Mouse (Mus musculus) hindbrain, embryonic 10.5 days (tissue): ENCODE results near the gene Itgae. TPM values are rescaled to one million over a fixed set of nuclear protein-coding genes. Genes with fewer than 3 reads are reported as not detected.

Source experiments
- DNase-seq: peaks from one replicate; pipeline ENCODE4 v3.0.0-alpha.2; 2017; ENCODE audit warnings: low spot score
- H3K27ac ChIP-seq: fragments of 300-500 bp; sonication (generic); 2 replicates; pipeline ENCODE4 v1.5.1; 2016; ENCODE audit warnings: mild to moderate bottlenecking, moderate library complexity
- H3K27me3 ChIP-seq: fragments of 300-500 bp; sonication (generic); 2 replicates; pipeline ENCODE4 v1.6.1; 2016; ENCODE audit warnings: mild to moderate bottlenecking; ENCODE audit not compliant: poor library complexity, insufficient read depth, severe bottlenecking
- H3K36me3 ChIP-seq: fragments of 300-500 bp; sonication (generic); 2 replicates; pipeline ENCODE4 v1.6.1; 2016; ENCODE audit warnings: mild to moderate bottlenecking, moderate library complexity
- H3K4me1 ChIP-seq: fragments of 300-500 bp; sonication (generic); replicated peaks from 2 replicates; pipeline ENCODE4 v1.6.1; 2016; ENCODE audit warnings: mild to moderate bottlenecking
- H3K4me3 ChIP-seq: fragments of 300-500 bp; sonication (generic); 2 replicates; pipeline ENCODE4 v1.5.1; 2016; ENCODE audit warnings: mild to moderate bottlenecking, moderate library complexity
- H3K9me3 ChIP-seq: fragments of 300-500 bp; sonication (generic); 2 replicates; pipeline ENCODE4 v1.6.1; 2016; ENCODE audit warnings: mild to moderate bottlenecking, moderate library complexity
- WGBS: fragments of 180-500 bp; shearing (Covaris S2); methylation state at CpG from one replicate; pipeline ENCODE4 v1.1.7; 2016; 5-methylcytosine and 5-hydroxymethylcytosine counted together
- polyA plus RNA-seq: library from polyadenylated mRNA; unstranded; fragments of >200 nt; fragmentation: Nextera tagmentation; extraction: Ambion mirVana; gene quantifications from 2 replicates; pipeline ENCODE4 v1.2.1, GENCODE M21; 2016

The Itgae gene
- polyA plus RNA-seq = 0.35 and 0.47 TPM in 2 replicates

DNA sequence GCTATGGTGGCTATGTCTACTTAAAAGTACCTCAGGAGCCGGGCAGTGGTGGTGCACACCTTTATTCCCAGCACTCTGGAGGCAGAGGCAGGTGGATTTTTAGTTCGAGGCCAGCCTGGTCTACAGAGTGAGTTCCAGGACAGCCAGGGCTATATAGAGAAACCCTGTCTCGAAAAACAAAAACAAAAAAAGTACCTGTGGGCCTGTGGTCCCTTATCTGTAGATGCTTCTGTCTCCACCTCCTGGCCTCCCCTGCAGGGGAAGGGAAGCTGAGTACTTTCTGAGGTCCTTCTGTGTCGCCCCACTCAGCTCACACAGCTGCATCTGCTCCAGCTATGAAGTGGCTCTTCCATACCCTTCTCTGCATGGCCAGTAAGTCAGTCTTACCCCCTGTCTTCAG lies at the start of gene Itgae:
Gene Itgae (plus strand): TSS at position 301 of the 400 bp plus-strand sequence.
- Histone ChIP-seq H3K4me1 (peaks cover 11% of the 10 kb centered on the region), H3K9me3 (no peaks in the 10 kb centered on the region), H3K4me3 (no peak within 1 kb of the TSS), H3K27ac (no peak within 1 kb of the TSS), H3K36me3 (peaks cover 10% of the 10 kb centered on the region), H3K27me3 (no peaks in the 10 kb centered on the region)
- WGBS = 83% methylated on average over 4 of the region's 4 CpGs
- DNase-seq = no peak

DNA sequence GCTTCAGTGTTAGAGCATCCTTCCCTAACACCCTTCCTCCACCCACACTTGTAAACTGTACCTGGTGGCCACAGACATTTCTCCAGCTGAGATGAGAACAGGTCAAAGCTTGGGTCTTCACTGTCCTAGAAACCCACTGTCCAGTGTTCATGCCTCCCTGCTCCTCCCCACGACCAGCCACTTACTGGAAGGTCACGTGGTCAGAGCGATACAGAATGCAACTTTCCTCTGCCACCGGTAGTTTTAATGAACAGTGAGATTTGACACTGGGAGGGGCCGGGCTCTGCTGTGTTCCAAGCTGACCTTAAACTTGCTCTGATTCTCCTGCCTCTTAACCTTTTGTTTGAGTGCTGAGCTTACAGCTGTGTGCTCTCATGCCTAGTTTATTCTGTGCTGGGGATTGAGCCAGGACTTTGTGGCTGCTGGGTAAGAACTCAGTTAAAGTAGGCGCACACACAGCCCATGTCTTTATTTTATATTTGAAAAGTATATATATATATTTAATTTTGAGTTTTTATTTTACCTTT lies 46.1 kb upstream of the Itgae start:
- DNase-seq = no peak
- Histone ChIP-seq H3K27ac (no peak overlapping the region), H3K36me3 (no peaks in the 10 kb centered on the region), H3K4me1 (peaks cover 25% of the 10 kb centered on the region), H3K9me3 (no peaks in the 10 kb centered on the region), H3K27me3 (no peaks in the 10 kb centered on the region), H3K4me3 (no peak overlapping the region)
- WGBS = 69% methylated on average over 6 of the region's 6 CpGs

DNA sequence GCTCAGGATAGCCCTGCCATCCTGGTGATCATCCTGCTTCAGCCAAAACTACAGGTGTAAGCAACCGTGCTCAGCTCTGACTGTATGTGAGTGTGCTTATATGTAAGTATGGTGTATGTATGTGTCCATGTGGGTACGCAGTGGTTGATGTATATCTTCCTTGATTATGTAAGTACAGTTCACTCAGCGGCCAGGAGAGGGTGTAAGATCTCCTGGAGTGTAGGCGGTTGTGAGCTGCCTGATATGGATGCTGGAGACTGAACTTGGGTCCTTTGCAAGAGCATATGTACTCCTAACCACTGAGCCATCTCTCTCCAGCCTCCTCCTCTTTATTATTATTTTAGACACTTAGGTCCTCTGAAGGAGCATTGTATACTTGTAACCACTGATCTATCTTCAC lies 45.6 kb upstream of the Itgae start:
- WGBS = 64% methylated on average over 4 of the region's 4 CpGs
- H3K27me3 ChIP-seq = no peaks in the 10 kb centered on the region
- no peak overlapping the region for H3K27ac ChIP-seq
- no peak for DNase-seq
- 0 out of 2 replicates have a peak, but pooled peaks cover under 1% of the 10 kb centered on the region for H3K36me3 ChIP-seq
- H3K4me1 ChIP-seq = peaks cover 29% of the 10 kb centered on the region
- no peak overlapping the region for H3K4me3 ChIP-seq
- H3K9me3 ChIP-seq = no peaks in the 10 kb centered on the region

DNA sequence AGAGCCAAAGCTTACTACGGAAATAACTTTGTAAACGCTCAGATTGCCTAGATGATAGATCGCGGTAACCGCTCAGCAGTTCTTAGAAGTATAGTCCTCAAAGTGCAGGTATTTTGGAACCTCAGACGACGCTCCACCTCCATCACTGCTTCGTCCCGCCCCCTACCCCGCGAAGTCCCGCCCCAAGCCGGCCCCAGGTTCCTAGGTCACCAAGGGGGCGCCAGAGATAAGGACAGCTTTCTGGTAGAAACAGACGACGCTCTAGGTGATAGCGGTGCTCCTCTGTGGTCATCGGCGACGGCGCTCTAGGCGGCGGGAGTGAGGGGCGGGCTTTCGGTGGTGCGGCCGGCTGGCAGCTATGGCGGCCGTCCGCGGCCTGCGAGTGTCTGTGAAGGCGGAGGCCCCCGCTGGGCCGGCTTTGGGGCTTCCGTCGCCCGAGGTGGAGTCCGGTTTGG lies 42.8 kb upstream of the Itgae start, which contains the start of gene Ncbp3:
Gene Ncbp3 (plus strand): TSS at position 242 of the 455 bp plus-strand sequence.
- peak within 1 kb of the TSS; percentile 98 for H3K4me3 ChIP-seq
- no peaks in the 10 kb centered on the region for H3K27me3 ChIP-seq
- WGBS = under 1% methylated on average over 39 of the region's 39 CpGs
- DNase-seq = peak; percentile 97
- no peaks in the 10 kb centered on the region for H3K9me3 ChIP-seq
- H3K36me3 ChIP-seq = peaks cover 27% of the 10 kb centered on the region
- H3K4me1 ChIP-seq = peaks cover 29% of the 10 kb centered on the region
- peak within 1 kb of the TSS; percentile 98 for H3K27ac ChIP-seq

DNA sequence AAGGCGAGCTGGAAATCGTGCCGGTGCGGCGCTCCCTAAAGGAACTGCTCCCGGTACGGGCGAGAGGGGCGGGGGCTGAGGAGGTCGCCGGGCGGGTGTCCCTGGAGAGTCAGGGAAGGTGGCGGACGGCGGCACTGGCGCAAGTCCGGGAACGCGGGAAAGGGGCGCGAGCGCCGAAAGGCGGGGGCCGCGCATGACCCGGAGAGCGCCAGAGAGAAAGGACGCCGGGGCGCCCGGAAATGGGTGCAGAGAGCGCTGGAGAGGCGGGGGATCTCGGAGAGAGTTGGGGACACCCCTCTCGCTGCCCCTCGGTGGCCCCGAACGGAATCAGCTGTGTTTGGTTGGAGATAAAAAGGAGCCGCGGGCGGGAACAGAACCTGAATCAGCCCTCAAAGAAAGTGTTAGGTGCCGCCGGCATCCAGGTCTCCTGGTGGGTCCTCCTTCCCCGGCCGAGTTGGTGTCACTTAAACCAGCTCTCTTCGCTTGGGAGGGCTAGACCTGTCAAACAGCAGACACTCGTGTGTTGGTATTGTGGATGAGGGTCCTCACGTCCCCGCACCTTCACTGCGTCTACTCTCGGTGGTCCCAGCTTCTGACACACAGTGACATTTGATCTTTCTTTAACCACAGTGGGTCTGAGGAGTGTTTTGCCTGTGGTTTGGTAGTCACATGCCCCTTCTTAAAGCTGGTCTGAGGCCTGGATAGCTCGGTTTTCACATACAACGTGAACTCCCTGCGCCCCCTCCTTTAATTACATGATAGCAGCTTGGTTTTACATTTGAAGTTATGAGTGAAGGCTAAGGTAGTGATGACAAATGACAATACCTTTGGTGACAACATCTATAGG lies 42.1 kb upstream of the Itgae start:
- Histone ChIP-seq H3K4me1 (peaks cover 29% of the 10 kb centered on the region), H3K4me3 (peak overlapping the region; percentile 98), H3K27ac (peak overlapping the region; percentile 98), H3K9me3 (no peaks in the 10 kb centered on the region), H3K27me3 (no peaks in the 10 kb centered on the region), H3K36me3 (peaks cover 33% of the 10 kb centered on the region)
- WGBS = 1% methylated on average over 55 of the region's 55 CpGs
- DNase-seq = no peak

DNA sequence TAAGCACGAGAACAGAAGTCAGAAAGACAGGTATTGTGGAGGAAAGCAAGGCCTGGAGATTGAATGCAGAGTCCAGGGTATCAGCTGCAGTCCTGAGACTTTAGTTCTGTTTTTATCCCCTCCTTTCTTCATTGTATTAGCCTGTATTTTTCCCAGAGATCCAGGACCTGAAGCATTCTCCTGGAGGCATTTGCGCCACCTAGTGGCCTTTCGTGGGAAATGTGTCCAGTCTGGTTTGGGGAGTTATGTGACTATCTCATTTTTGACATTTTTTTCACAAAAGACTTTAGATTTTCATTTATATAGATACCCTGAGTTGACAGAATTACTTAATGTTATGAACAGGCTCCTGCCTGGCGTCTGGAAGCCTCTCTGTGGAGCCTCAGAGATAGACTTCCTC lies 41.0 kb upstream of the Itgae start:
- peaks cover 20% of the 10 kb centered on the region for H3K4me1 ChIP-seq
- no peaks in the 10 kb centered on the region for H3K27me3 ChIP-seq
- WGBS = 5% methylated on average over 4 of the region's 4 CpGs
- H3K4me3 ChIP-seq = peak overlapping the region; percentile 98
- no peak overlapping the region for H3K27ac ChIP-seq
- no peaks in the 10 kb centered on the region for H3K9me3 ChIP-seq
- DNase-seq = peak; percentile 79
- H3K36me3 ChIP-seq = peaks cover 43% of the 10 kb centered on the region

DNA sequence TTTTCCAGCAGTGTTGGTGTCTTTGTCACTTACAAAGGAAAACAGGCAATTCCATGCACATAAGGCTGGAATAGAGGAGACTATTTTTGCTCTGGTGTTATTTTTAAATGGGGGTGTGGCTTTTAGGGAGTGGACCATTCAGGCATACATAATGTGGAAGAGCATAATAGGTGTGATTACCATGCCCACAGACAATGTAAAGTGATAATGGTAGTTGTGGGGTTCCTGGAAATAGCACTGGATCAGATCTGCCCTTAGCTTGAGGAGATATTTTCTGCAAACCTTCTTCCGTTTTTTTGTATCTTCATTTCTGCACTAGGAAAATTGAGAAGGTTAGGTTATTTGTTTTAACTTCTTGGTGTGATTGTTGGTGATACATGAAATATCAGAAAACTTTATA lies 37.6 kb upstream of the Itgae start:
- 95% methylated on average over 1 of the region's 1 CpGs for WGBS
- Histone ChIP-seq H3K9me3 (no peaks in the 10 kb centered on the region), H3K4me1 (peaks cover 15% of the 10 kb centered on the region), H3K27me3 (no peaks in the 10 kb centered on the region), H3K4me3 (no peak overlapping the region), H3K36me3 (peaks cover 78% of the 10 kb centered on the region), H3K27ac (no peak overlapping the region)
- no peak for DNase-seq

DNA sequence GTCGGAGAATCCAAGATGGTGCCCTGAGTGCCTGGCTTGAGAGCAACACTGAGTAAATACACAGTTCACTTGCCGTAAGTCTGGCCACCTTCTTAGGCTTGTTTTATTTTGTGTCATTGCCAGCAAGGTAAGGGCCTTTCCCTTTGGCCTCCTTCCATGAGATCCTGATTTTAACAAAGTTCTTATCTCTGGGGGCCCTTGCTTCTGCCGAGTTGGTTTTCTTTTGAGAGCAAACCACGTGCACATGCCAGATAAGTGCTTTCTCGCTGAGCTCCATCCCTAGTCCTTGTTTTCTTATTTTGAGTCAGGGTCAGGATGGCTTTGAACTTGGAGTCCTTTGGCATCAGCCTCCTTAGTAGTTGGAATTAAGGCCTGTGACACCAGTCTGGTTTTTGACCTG lies 32.7 kb upstream of the Itgae start:
- no peaks in the 10 kb centered on the region for H3K9me3 ChIP-seq
- H3K36me3 ChIP-seq = peaks cover 92% of the 10 kb centered on the region
- H3K27me3 ChIP-seq = no peaks in the 10 kb centered on the region
- H3K4me1 ChIP-seq = no peaks in the 10 kb centered on the region
- DNase-seq = no peak
- 89% methylated on average over 5 of the region's 5 CpGs for WGBS
- no peak overlapping the region for H3K4me3 ChIP-seq
- H3K27ac ChIP-seq = no peak overlapping the region

DNA sequence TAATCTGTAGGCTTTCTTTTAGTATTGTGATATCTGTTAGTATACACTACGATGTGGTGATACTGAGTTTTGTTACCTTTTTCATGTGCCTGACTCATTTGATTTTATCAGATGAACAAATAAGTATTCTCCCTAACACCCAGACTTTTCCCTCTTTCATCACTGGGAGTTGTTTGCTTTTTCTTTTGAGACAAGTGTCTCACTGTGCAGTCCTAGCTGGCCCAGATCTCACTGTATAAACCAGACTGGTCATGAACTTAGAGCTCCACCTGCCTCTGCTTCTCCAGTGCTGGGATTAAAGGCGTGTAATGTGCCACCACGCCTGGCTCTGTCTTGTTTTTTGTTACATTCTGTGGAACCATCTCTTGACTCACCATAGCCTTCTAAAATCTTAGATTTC lies 30.8 kb upstream of the Itgae start:
- Histone ChIP-seq H3K4me3 (no peak overlapping the region), H3K9me3 (no peaks in the 10 kb centered on the region), H3K27me3 (no peaks in the 10 kb centered on the region), H3K4me1 (no peaks in the 10 kb centered on the region), H3K27ac (no peak overlapping the region), H3K36me3 (peaks cover 79% of the 10 kb centered on the region)
- DNase-seq = no peak
- WGBS = 95% methylated on average over 3 of the region's 3 CpGs

DNA sequence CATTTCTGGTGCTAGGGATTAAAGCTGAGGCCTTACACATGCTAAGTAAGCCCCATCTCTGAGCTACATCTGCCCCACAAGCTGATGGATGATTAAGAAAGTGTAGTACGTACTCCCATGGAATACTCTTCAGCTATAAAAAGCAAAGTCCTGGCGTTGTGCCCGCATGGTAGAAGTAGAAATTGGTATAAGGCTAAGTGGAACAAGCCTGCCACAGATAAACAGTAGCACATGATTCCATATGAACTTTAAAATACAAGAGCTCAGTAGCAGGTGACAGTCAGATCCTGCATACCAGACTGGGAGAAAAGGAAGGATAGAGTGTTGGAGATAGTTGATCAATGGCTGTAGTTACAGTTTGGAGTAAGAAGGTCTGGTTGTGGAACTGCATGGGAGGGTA lies 29.0 kb upstream of the Itgae start:
- peaks cover 73% of the 10 kb centered on the region for H3K36me3 ChIP-seq
- H3K27me3 ChIP-seq = no peaks in the 10 kb centered on the region
- H3K4me3 ChIP-seq = no peak overlapping the region
- 97% methylated on average over 3 of the region's 3 CpGs for WGBS
- no peak overlapping the region for H3K27ac ChIP-seq
- no peaks in the 10 kb centered on the region for H3K9me3 ChIP-seq
- DNase-seq = no peak
- no peaks in the 10 kb centered on the region for H3K4me1 ChIP-seq

DNA sequence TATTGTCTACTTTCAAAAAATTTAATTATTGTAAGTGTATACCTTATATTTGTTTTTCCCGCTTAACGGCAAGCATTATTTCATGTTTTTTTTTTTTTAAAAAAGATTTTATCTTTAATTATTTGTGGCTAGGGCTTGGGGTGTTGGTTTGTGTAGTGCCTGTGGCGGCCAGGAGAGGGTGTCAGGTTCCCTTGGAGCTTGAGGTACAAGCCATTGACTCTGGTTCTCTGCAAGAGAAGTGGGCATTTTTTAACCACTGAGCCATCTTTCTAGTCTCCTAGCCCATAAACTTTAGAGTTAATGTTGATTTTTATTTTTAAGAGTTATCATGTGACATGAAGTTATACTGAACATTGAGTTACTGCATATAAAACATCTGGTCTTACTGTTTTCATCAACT lies 18.5 kb upstream of the Itgae start:
- Histone ChIP-seq H3K4me3 (no peak overlapping the region), H3K4me1 (no peaks in the 10 kb centered on the region), H3K27ac (no peak overlapping the region), H3K9me3 (no peaks in the 10 kb centered on the region), H3K27me3 (no peaks in the 10 kb centered on the region), H3K36me3 (peaks cover 100% of the 10 kb centered on the region)
- no peak for DNase-seq
- 84% methylated on average over 3 of the region's 3 CpGs for WGBS

DNA sequence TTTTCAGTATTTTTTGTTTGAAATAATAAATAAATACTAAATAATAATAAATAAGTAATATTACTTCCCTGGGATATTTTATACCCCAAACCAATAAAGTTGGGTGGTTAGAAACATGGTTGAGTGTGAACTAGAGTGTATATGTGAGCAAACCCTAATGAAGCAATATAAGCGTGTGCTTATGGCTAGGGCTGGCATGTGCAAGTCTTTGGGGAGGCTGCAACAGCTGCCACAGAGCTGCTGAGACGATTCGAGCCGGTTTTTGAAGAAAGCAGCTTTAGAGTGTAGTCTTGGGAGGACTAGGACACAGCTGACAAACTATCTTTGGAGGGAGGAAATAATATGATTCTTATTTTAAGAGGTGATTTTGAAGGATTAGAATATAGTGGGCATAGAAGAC lies 14.1 kb upstream of the Itgae start:
- DNase-seq = no peak
- 92% methylated on average over 4 of the region's 4 CpGs for WGBS
- no peaks in the 10 kb centered on the region for H3K27me3 ChIP-seq
- H3K4me1 ChIP-seq = no peaks in the 10 kb centered on the region
- no peaks in the 10 kb centered on the region for H3K9me3 ChIP-seq
- no peak overlapping the region for H3K27ac ChIP-seq
- H3K4me3 ChIP-seq = no peak overlapping the region
- H3K36me3 ChIP-seq = peaks cover 100% of the 10 kb centered on the region

DNA sequence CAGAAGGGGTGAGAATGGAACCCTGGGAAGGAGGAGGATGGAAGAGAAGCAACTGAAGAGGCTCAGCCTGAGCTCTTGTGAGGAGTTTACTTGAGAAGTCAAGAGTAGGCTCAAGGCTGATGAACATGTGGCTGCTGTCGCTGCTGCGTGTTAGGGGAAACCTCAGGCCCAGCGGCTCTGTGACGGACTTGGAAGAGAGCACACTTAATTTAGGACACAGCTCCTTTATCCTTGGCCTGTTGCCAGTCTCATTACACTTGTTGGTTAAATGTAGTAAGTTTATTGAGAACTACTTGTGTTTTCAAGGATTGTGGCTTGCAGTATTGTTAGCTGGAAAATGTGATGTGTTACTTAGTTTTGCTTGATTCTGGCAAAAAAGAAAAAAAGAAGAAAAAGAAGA lies 13.7 kb upstream of the Itgae start:
- no peak for DNase-seq
- Histone ChIP-seq H3K27me3 (no peaks in the 10 kb centered on the region), H3K36me3 (peaks cover 100% of the 10 kb centered on the region), H3K4me3 (no peak overlapping the region), H3K4me1 (no peaks in the 10 kb centered on the region), H3K9me3 (no peaks in the 10 kb centered on the region), H3K27ac (no peak overlapping the region)
- 94% methylated on average over 4 of the region's 4 CpGs for WGBS
